Mouse (Mus musculus) MEL (cell line): ENCODE results near the gene Elk3. TPM values are rescaled to one million over a fixed set of nuclear protein-coding genes. Genes with fewer than 3 reads are reported as not detected.

Experiments used
- DNase-seq: peaks from one replicate; pipeline ENCODE4 v3.0.0; 2011; ENCODE audit warnings: low read depth, low spot score
- H3K27ac ChIP-seq: 2 replicates; pipeline ENCODE4 v1.5.1; 2012; ENCODE audit warnings: low read depth, mild to moderate bottlenecking, control low read depth, low read length, moderate library complexity; ENCODE audit not compliant: control insufficient read depth
- H3K27me3 ChIP-seq, 2 experiments: fragments of 150-350 bp in 1 of 2; sonication (generic) in 1 of 2; 2 replicates each; pipeline ENCODE4 v1.6.1; 2012; ENCODE audit warnings: low read length in 2 of 2, mild to moderate bottlenecking in 2 of 2, improper control_type of control experiment in 1 of 2, moderate library complexity in 1 of 2; ENCODE audit not compliant: insufficient read depth in 2 of 2, control insufficient read depth in 1 of 2
- H3K36me3 ChIP-seq, 2 experiments: 2 replicates each; pipeline ENCODE4 v1.6.1; 2012 to 2014; ENCODE audit warnings: low read length in 2 of 2, improper control_type of control experiment in 1 of 2, inconsistent platforms in 1 of 2, mild to moderate bottlenecking in 1 of 2; ENCODE audit not compliant: insufficient read depth in 2 of 2, control insufficient read depth in 1 of 2
- H3K4me1 ChIP-seq, 2 experiments: fragments of 150-350 bp in 1 of 2; sonication (generic) in 1 of 2; 2 replicates each; pipeline ENCODE4 v1.6.1; 2012; ENCODE audit warnings: low read length in 2 of 2, improper control_type of control experiment in 1 of 2, mild to moderate bottlenecking in 1 of 2; ENCODE audit not compliant: insufficient read depth in 2 of 2, control insufficient read depth in 1 of 2
- H3K4me3 ChIP-seq, 2 experiments: fragments of 150-350 bp in 1 of 2; sonication (generic) in 1 of 2; 2 replicates each; pipeline ENCODE4 v1.5.1; 2012; ENCODE audit warnings: low read depth in 2 of 2, low read length in 2 of 2, mild to moderate bottlenecking in 2 of 2, moderate library complexity in 2 of 2, control low read depth in 1 of 2, improper control_type of control experiment in 1 of 2; ENCODE audit not compliant: control insufficient read depth in 1 of 2, insufficient read depth in 1 of 2
- H3K79me2 ChIP-seq: 2 replicates; pipeline ENCODE4 v1.6.1; 2012; ENCODE audit warnings: mild to moderate bottlenecking, low read length, moderate library complexity; ENCODE audit not compliant: control insufficient read depth, poor library complexity, insufficient read depth
- H3K9ac ChIP-seq: 2 replicates; pipeline ENCODE4 v1.6.1; 2012; ENCODE audit warnings: low read depth, mild to moderate bottlenecking, control low read depth, low read length, moderate library complexity; ENCODE audit not compliant: control insufficient read depth, poor library complexity, severe bottlenecking
- H3K9me3 ChIP-seq: fragments of 150-350 bp; sonication (generic); replicated peaks from 2 replicates; pipeline ENCODE4 v1.6.1; 2012; ENCODE audit warnings: mild to moderate bottlenecking, low read length, improper control_type of control experiment, moderate library complexity; ENCODE audit not compliant: insufficient read depth
- BHLHE40 ChIP-seq: IDR thresholded peaks from 2 replicates; pipeline ENCODE4 v1.6.1; 2012; ENCODE audit warnings: low read depth, mild to moderate bottlenecking, inconsistent platforms, low read length, improper control_type of control experiment, borderline replicate concordance
- CHD1 ChIP-seq: IDR thresholded peaks from 2 replicates; pipeline ENCODE4 v1.6.1; 2012; ENCODE audit warnings: low read depth, mild to moderate bottlenecking, inconsistent platforms, low read length, improper control_type of control experiment
- CTCF ChIP-seq, 3 experiments: IDR thresholded peaks in 2 of 3; conservative IDR thresholded peaks in 1 of 3; 2 replicates each; pipeline ENCODE4 v1.5.1; 2011 to 2012; ENCODE audit warnings: low read length in 3 of 3, low read depth in 2 of 3, mild to moderate bottlenecking in 2 of 3, improper control_type of control experiment in 1 of 3, inconsistent platforms in 1 of 3, mixed read lengths in 1 of 3, moderate library complexity in 1 of 3; ENCODE audit not compliant: control insufficient read depth in 1 of 3, insufficient read depth in 1 of 3, poor library complexity in 1 of 3, severe bottlenecking in 1 of 3
- E2F4 ChIP-seq: IDR thresholded peaks from 2 replicates; pipeline ENCODE4 v1.6.1; 2011; ENCODE audit warnings: low read depth, low read length, improper control_type of control experiment, borderline replicate concordance
- ELF1 ChIP-seq: IDR thresholded peaks from 2 replicates; pipeline ENCODE4 v1.6.1; 2014; ENCODE audit warnings: low read depth, mild to moderate bottlenecking, inconsistent platforms, low read length, improper control_type of control experiment, moderate library complexity
- EP300 ChIP-seq, 2 experiments: IDR thresholded peaks; 2 replicates each; pipeline ENCODE4 v1.6.1; 2011; ENCODE audit warnings: improper control_type of control experiment in 2 of 2, low read length in 2 of 2, low read depth in 1 of 2, mild to moderate bottlenecking in 1 of 2
- ETS1 ChIP-seq: IDR thresholded peaks from 2 replicates; pipeline ENCODE4 v1.6.1; 2012; ENCODE audit warnings: low read depth, mild to moderate bottlenecking, inconsistent platforms, low read length, improper control_type of control experiment, moderate library complexity
- GABPA ChIP-seq: IDR thresholded peaks from 2 replicates; pipeline ENCODE4 v1.6.1; 2012; ENCODE audit warnings: low read depth, mild to moderate bottlenecking, inconsistent platforms, low read length, improper control_type of control experiment, moderate library complexity
- GATA1 ChIP-seq: IDR thresholded peaks from 2 replicates; pipeline ENCODE4 v1.6.1; 2011; ENCODE audit warnings: low read depth, low read length, improper control_type of control experiment
- HCFC1 ChIP-seq: IDR thresholded peaks from 2 replicates; pipeline ENCODE4 v1.6.1; 2012; ENCODE audit warnings: low read depth, mild to moderate bottlenecking, inconsistent platforms, low read length, improper control_type of control experiment, moderate library complexity
- JUND ChIP-seq: IDR thresholded peaks from 2 replicates; pipeline ENCODE4 v1.6.1; 2011; ENCODE audit warnings: low read depth, mild to moderate bottlenecking, improper control_type of control experiment, low read length
- KAT2A ChIP-seq: conservative IDR thresholded peaks from 2 replicates; pipeline ENCODE4 v1.6.1; 2012; ENCODE audit warnings: low read depth, low read length, improper control_type of control experiment, inconsistent platforms
- MAFK ChIP-seq: IDR thresholded peaks from 2 replicates; pipeline ENCODE4 v1.6.1; 2011; ENCODE audit warnings: low read depth, mild to moderate bottlenecking, low read length, improper control_type of control experiment, borderline replicate concordance
- MXI1 ChIP-seq: IDR thresholded peaks from 2 replicates; pipeline ENCODE4 v1.6.1; 2011; ENCODE audit warnings: mild to moderate bottlenecking, low read depth, low read length, improper control_type of control experiment
- MYB ChIP-seq: IDR thresholded peaks from 2 replicates; pipeline ENCODE4 v1.6.1; 2011; ENCODE audit warnings: mild to moderate bottlenecking, low read depth, low read length, improper control_type of control experiment
- MYC ChIP-seq: IDR thresholded peaks from 2 replicates; pipeline ENCODE4 v1.6.1; 2011; ENCODE audit warnings: low read depth, mild to moderate bottlenecking, low read length, improper control_type of control experiment, moderate library complexity
- NELFE ChIP-seq: IDR thresholded peaks from 2 replicates; pipeline ENCODE4 v1.6.1; 2011; ENCODE audit warnings: low read depth, low read length, improper control_type of control experiment
- NRF1 ChIP-seq: IDR thresholded peaks from 2 replicates; pipeline ENCODE4 v1.6.1; 2014; ENCODE audit warnings: low read depth, mild to moderate bottlenecking, inconsistent platforms, low read length, improper control_type of control experiment, moderate library complexity; ENCODE audit not compliant: poor library complexity, insufficient read depth, severe bottlenecking
- POLR2A ChIP-seq, 2 experiments: IDR thresholded peaks; 2 replicates each; pipeline ENCODE4 v1.6.1; 2011 to 2012; ENCODE audit warnings: low read length in 2 of 2, mild to moderate bottlenecking in 2 of 2, control low read depth in 1 of 2, improper control_type of control experiment in 1 of 2, low read depth in 1 of 2, moderate library complexity in 1 of 2; ENCODE audit not compliant: control insufficient read depth in 1 of 2, insufficient read depth in 1 of 2, poor library complexity in 1 of 2
- RAD21 ChIP-seq: IDR thresholded peaks from 2 replicates; pipeline ENCODE4 v1.6.1; 2011; ENCODE audit warnings: mild to moderate bottlenecking, low read depth, low read length, improper control_type of control experiment
- RCOR1 ChIP-seq: IDR thresholded peaks from 2 replicates; pipeline ENCODE4 v1.6.1; 2012; ENCODE audit warnings: low read depth, mild to moderate bottlenecking, inconsistent platforms, low read length, improper control_type of control experiment
- SIN3A ChIP-seq: IDR thresholded peaks from 2 replicates; pipeline ENCODE4 v1.6.1; 2012; ENCODE audit warnings: low read length, improper control_type of control experiment, inconsistent platforms
- TAL1 ChIP-seq: IDR thresholded peaks from 2 replicates; pipeline ENCODE4 v1.6.1; 2012; ENCODE audit warnings: mild to moderate bottlenecking, inconsistent platforms, low read length, moderate library complexity, mixed read lengths
- TBP ChIP-seq: IDR thresholded peaks from 2 replicates; pipeline ENCODE4 v1.8.0; 2011; ENCODE audit warnings: low read depth, low read length, improper control_type of control experiment
- TCF12 ChIP-seq: IDR thresholded peaks from 2 replicates; pipeline ENCODE4 v1.6.1; 2014; ENCODE audit warnings: low read depth, mild to moderate bottlenecking, inconsistent platforms, low read length, improper control_type of control experiment, moderate library complexity
- USF2 ChIP-seq, 2 experiments: IDR thresholded peaks; 2 replicates each; pipeline ENCODE4 v1.6.1; 2011 to 2012; ENCODE audit warnings: improper control_type of control experiment in 2 of 2, low read length in 2 of 2, borderline replicate concordance in 1 of 2, inconsistent platforms in 1 of 2, low read depth in 1 of 2, mild to moderate bottlenecking in 1 of 2; ENCODE audit not compliant: insufficient read depth in 1 of 2
- ZC3H11A ChIP-seq: IDR thresholded peaks from 2 replicates; pipeline ENCODE4 v1.6.1; 2012; ENCODE audit warnings: low read depth, mild to moderate bottlenecking, inconsistent platforms, low read length, improper control_type of control experiment
- ZMIZ1 ChIP-seq: IDR thresholded peaks from 2 replicates; pipeline ENCODE4 v1.6.1; 2012; ENCODE audit warnings: low read depth, mild to moderate bottlenecking, inconsistent platforms, low read length, improper control_type of control experiment, moderate library complexity
- ZNF384 ChIP-seq: IDR thresholded peaks from 2 replicates; pipeline ENCODE4 v1.6.1; 2012; ENCODE audit warnings: low read depth, mild to moderate bottlenecking, inconsistent platforms, low read length, improper control_type of control experiment
- polyA plus RNA-seq, 2 experiments: library from polyadenylated mRNA; stranded (reverse) in 1 of 2; unstranded in 1 of 2; fragments of >175 nt in 1 of 2; fragments of >200 nt in 1 of 2; gene quantifications; 2 replicates each; pipeline versions ENCODE4 v1.2.1 to v1.2.4; 2012; ENCODE audit warnings: low replicate concordance in 2 of 2, low read depth in 1 of 2; ENCODE audit not compliant: insufficient read length in 2 of 2, insufficient read depth in 1 of 2, missing spikeins in 1 of 2
- total RNA-seq: library from RNA; depleted of rRNA; stranded (reverse); fragments of 300-350 nt; gene quantifications from 2 replicates; pipeline ENCODE4 v1.2.3, GENCODE M21; 2012

Elk3 gene
- total and polyA plus RNA-seq, 3 experiments, result 1.0 to 6.3 TPM; not detected in 1

DNA sequence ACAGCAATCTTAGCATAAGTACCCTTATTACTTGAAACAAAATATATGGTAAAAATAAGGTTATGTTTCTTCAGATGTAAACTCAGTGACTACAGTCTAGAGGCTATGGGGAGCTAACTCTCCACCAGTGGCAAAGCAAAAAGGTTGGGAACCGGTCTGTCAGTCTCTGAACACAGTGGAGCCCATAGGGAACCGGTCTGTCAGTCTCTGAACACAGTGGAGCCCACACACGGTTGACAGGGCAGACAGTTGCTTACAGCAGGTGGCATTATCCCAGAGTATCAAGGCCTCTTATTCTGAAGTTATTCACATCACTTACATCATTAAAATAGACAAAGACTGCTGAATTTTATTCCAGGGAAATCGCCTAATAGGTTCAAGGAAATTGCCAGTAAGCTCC is 79.4 kb downstream of the Elk3 start:
- H3K4me1 ChIP-seq, result peaks cover 27 to 33% of the 10 kb centered on the region in 2 experiments
- no peaks in the 10 kb centered on the region for H3K9me3 ChIP-seq
- TF ChIP-seq CTCF (IDR thresholded peaks at IDR 0.05 in 2 of 3, conservative IDR thresholded peaks at IDR 0.05 in 1 of 3; ENCODE audit: control insufficient read depth in 1 of 3, insufficient read depth in 1 of 3, low read depth in 2 of 3, low read length in 3 of 3, poor library complexity in 1 of 3, severe bottlenecking in 1 of 3) (no peak), JUND (no peak), HCFC1 (no peak), GABPA (no peak), TBP (no peak), CHD1 (no peak), MYB (no peak), NRF1 (no peak), RAD21 (no peak), BHLHE40 (no peak), ZMIZ1 (no peak), ZC3H11A (no peak), USF2 (IDR thresholded peaks at IDR 0.05; ENCODE audit: borderline replicate concordance in 1 of 2, insufficient read depth in 1 of 2, low read depth in 1 of 2, low read length in 2 of 2) (no peak)
- H3K27me3 ChIP-seq, result no peaks in the 10 kb centered on the region
- H3K27ac ChIP-seq, result no peak overlapping the region
- no peak overlapping the region for H3K9ac ChIP-seq
- H3K79me2 ChIP-seq, result 0 out of 2 replicates have a peak, but pooled peaks cover 4% of the 10 kb centered on the region
- no peak overlapping the region for H3K4me3 ChIP-seq
- peaks cover 43% of the 10 kb centered on the region in 2 experiments for H3K36me3 ChIP-seq
- DNase-seq, result no peak

DNA sequence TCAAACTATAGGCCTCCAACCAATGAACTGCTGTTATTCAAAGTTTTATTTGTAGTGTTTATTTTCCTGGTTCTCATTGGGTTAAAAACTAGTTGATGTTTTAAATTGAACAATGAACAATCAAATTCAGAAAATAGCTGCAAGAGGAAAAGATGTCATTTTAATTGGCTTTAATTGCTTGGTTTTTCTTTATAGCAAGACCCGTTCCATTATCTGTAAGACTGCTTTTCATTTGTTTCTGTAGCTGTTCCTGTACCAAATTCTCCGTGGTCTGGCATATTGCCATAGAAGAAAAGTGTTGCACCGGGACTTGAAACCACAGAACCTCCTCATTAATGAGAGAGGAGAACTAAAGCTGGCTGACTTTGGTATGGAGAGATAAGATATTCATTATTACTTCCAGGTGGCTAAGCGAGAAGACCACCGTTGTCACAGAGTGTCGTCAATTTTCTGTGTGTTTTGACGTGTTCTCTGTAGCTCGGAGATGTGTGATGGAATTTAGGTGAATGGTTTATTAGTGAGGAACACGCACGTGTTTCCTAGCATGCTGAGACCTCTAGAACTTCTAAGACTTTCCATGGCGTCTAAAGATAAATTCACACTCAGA is 82.4 kb downstream of the Elk3 start:
- H3K36me3 ChIP-seq, result peaks cover 33 to 47% of the 10 kb centered on the region in 2 experiments
- peak overlapping the region; percentile 48 for H3K9ac ChIP-seq
- no peak for TF ChIP-seq GABPA
- TF ChIP-seq MAFK, result peak; percentile 84
- no peak for TF ChIP-seq POLR2A (IDR thresholded peaks at IDR 0.05; ENCODE audit: control insufficient read depth in 1 of 2, insufficient read depth in 1 of 2, low read depth in 1 of 2, low read length in 2 of 2, poor library complexity in 1 of 2)
- TF ChIP-seq NELFE, result no peak
- TF ChIP-seq E2F4, result no peak
- TF ChIP-seq HCFC1, result 0 out of 2 replicates have a peak, but pooled peaks have one; percentile 35
- peak; percentile 93 for TF ChIP-seq TCF12
- TF ChIP-seq ETS1, result peak; percentile 95
- peak; percentile 88 for TF ChIP-seq GATA1
- peak; percentile 86 for TF ChIP-seq MYC
- TF ChIP-seq ZMIZ1, result no peak
- 0 out of 2 replicates have a peak, but pooled peaks have one; percentile 18 for TF ChIP-seq ELF1
- peak; percentile 80 for TF ChIP-seq MXI1
- TF ChIP-seq CTCF (IDR thresholded peaks at IDR 0.05 in 2 of 3, conservative IDR thresholded peaks at IDR 0.05 in 1 of 3; ENCODE audit: control insufficient read depth in 1 of 3, insufficient read depth in 1 of 3, low read depth in 2 of 3, low read length in 3 of 3, poor library complexity in 1 of 3, severe bottlenecking in 1 of 3), result no peak
- peak; percentile 76 for TF ChIP-seq TAL1
- no peak for TF ChIP-seq ZNF384
- peak; percentile 88 for TF ChIP-seq SIN3A
- 0 out of 2 replicates have a peak, but pooled peaks have one; percentile 42 for TF ChIP-seq MYB
- peak; percentile 92 for TF ChIP-seq RCOR1
- no peak for TF ChIP-seq RAD21
- TF ChIP-seq EP300 (IDR thresholded peaks at IDR 0.05; ENCODE audit: low read depth in 1 of 2, low read length in 2 of 2), result peak; percentile 92
- no peak for TF ChIP-seq KAT2A

More for the DNA sequence above, 82.4 kb downstream of the Elk3 start:
- peak; percentile 96 for DNase-seq
- peak overlapping the region; percentile 91 for H3K27ac ChIP-seq
- no peaks in the 10 kb centered on the region for H3K27me3 ChIP-seq
- H3K79me2 ChIP-seq, result 0 out of 2 replicates have a peak, but pooled peaks cover 4% of the 10 kb centered on the region
- peaks cover 28 to 30% of the 10 kb centered on the region in 2 experiments for H3K4me1 ChIP-seq
- no peaks in the 10 kb centered on the region for H3K9me3 ChIP-seq
- peak overlapping the region; percentile 20 to 28 for H3K4me3 ChIP-seq
